Comparison of ENCODE assay signal across 8 mouse cellular contexts in genomic region chr8:57488312-57488765, GRCm38 (mm10). TPM values are rescaled to one million over a fixed set of nuclear protein-coding genes. Genes with fewer than 3 reads are reported as not detected.
DNase-seq lines count a peak whose midpoint lies in the region; ATAC-seq lines count a peak whose summit lies in the region.

No protein-coding gene starts in this region.

- under 1% methylated on average over 25 of the region's 25 CpGs for WGBS in forebrain, embryonic 14.5 days

- H3K9ac ChIP-seq in forebrain, embryonic 14.5 days (ENCODE audit: low read length) = peak overlapping the region; percentile 70

- H3K27me3 ChIP-seq in forebrain, embryonic 14.5 days (replicated peaks; ENCODE audit: control insufficient read depth, insufficient read depth, low read length) = no peaks in the 10 kb centered on the region

- peaks cover 4% of the 10 kb centered on the region for H3K36me3 ChIP-seq in forebrain, embryonic 14.5 days (ENCODE audit: control insufficient read depth, insufficient read depth, low read length)

- peak overlapping the region; percentile 72 for H3K4me2 ChIP-seq in forebrain, embryonic 14.5 days (ENCODE audit: low read length)

- no peaks in the 10 kb centered on the region for H3K9me3 ChIP-seq in forebrain, embryonic 14.5 days (replicated peaks; ENCODE audit: control insufficient read depth, low read length)

- H3K27ac ChIP-seq in forebrain, embryonic 14.5 days (ENCODE audit: low read depth, low read length) = peak overlapping the region; percentile 99

- H3K4me3 ChIP-seq in forebrain, embryonic 14.5 days (ENCODE audit: low read depth, low read length) = peak overlapping the region; percentile 92

- peak; percentile 58 for ATAC-seq in forebrain, embryonic 14.5 days

- peaks cover 8% of the 10 kb centered on the region for H3K4me1 ChIP-seq in forebrain, embryonic 14.5 days (ENCODE audit: control insufficient read depth, insufficient read depth, low read length)

- DNase-seq in MEL-GATA-1-ER (ENCODE audit: extremely low read depth, low read depth) = peak; percentile 63
- DNase-seq in cerebellum, adult 11 months = peak; percentile 65
- DNase-seq in forebrain, embryonic 14.5 days (ENCODE audit: low spot score) = peak; percentile 78
- peak; percentile 68 for DNase-seq in heart, postnatal 4 days
- DNase-seq in layer of hippocampus, postnatal 10 days (ENCODE audit: low spot score in 2 of 2) = peak; percentile 29 to 46
- peak; percentile 66 for DNase-seq in lung, postnatal 14 days
- peak; percentile 21 for DNase-seq in retina, postnatal 7 days (ENCODE audit: low read depth, low spot score)
- DNase-seq in urinary bladder, postnatal 25 days (ENCODE audit: low spot score) = peak; percentile 29

RNA-seq across cellular contexts. Expression of gene Sap30, which starts 0.7 kb away (rescaled TPM):
- 87.4 and 91.1 TPM in 2 replicates for polyA plus RNA-seq in forebrain, embryonic 14.5 days (2014; fragmentation: Nextera tagmentation; extraction: Ambion mirVana)
- total RNA-seq in heart, postnatal 4 days (2021) = 10 to 100 TPM; 34.0 to 37.4 TPM
- 10 to 100 TPM; 12.5 to 13.7 TPM for total RNA-seq in layer of hippocampus, postnatal 10 days (2021)

RNA-seq across cellular contexts. Expression of gene Hmgb2, which starts 23.4 kb away (rescaled TPM):
- 186 and 201 TPM in 2 replicates for polyA plus RNA-seq in forebrain, embryonic 14.5 days (2014; fragmentation: Nextera tagmentation; extraction: Ambion mirVana)
- 100 to 1,000 TPM; 159 to 180 TPM for total RNA-seq in heart, postnatal 4 days (2021)
- 10 to 100 TPM; 16.5 to 19.3 TPM for total RNA-seq in layer of hippocampus, postnatal 10 days (2021)

RNA-seq across cellular contexts. Expression of gene Scrg1, which starts 32.6 kb away (rescaled TPM):
- polyA plus RNA-seq in forebrain, embryonic 14.5 days (2014; fragmentation: Nextera tagmentation; extraction: Ambion mirVana) = 6.9 and 10.1 TPM in 2 replicates
- not detected for total RNA-seq in heart, postnatal 4 days (2021)
- total RNA-seq in layer of hippocampus, postnatal 10 days (2021) = 10 to 100 TPM; 69.0 to 69.3 TPM

Comparison
In these comparisons a context has a peak if more than half of its experiments do, and no peak if none do; other contexts are left out.
1. Peak in every context shown above with its lines: DNase-seq, ATAC-seq, H3K4me3 ChIP-seq and H3K27ac ChIP-seq.
2. DNase-seq: peak in every context shown above with its lines; median percentile 78 in forebrain, embryonic 14.5 days; 68 in heart, postnatal 4 days; 66 in lung, postnatal 14 days; 65 in cerebellum, adult 11 months; 63 in MEL-GATA-1-ER; 38 in layer of hippocampus, postnatal 10 days; 29 in urinary bladder, postnatal 25 days; 21 in retina, postnatal 7 days.
3. RNA of gene Hmgb2, which starts 23.4 kb away (total RNA-seq): 159 to 180 TPM in heart, postnatal 4 days; 16.5 to 19.3 TPM in layer of hippocampus, postnatal 10 days; every median in the first group is over 4 times any median in the second.
4. RNA of gene Scrg1, which starts 32.6 kb away (total RNA-seq): 69.0 to 69.3 TPM in layer of hippocampus, postnatal 10 days; not detected in heart, postnatal 4 days; every median in the first group is over 10 times any median in the second.